Mouse (Mus musculus): Measurements from ENCODE around the gene Camta1. TPM values are rescaled to one million over a fixed set of nuclear protein-coding genes. Genes with fewer than 3 reads are reported as not detected.

The Camta1 gene
- polyA plus RNA-seq, 1 experiment from 2014 or later: 83.5 TPM

- Histone ChIP-seq H3K27ac (ENCODE audit: low read length) (peak within 1 kb of the TSS; percentile 95), H3K9me3 (ENCODE audit: low read length) (peaks cover 11% of the 10 kb centered on the region), H3K36me3 (ENCODE audit: insufficient read depth, low read length) (peaks cover 19% of the 10 kb centered on the region; the same call in 1 of the 2 replicates), H3K9ac (replicated peaks; ENCODE audit: low read length) (peak within 1 kb of the TSS; percentile 93), H3K4me1 (ENCODE audit: insufficient read depth, low read length) (peaks cover 12% of the 10 kb centered on the region), H3K4me2 (replicated peaks; ENCODE audit: low read depth, low read length) (peak within 1 kb of the TSS; percentile 81), H3K4me3 (ENCODE audit: low read length) (peak within 1 kb of the TSS; percentile 91), H3K27me3 (ENCODE audit: insufficient read depth, low read length) (no peaks in the 10 kb centered on the region)
- peak; percentile 99 for ATAC-seq (ENCODE audit: low FRiP score, low TSS enrichment)
- under 1% methylated on average over 109 of the region's 114 CpGs for WGBS
These were observed 804.0 kb downstream of the Camta1 start, which contains the start of gene Vamp3 for GRCm38 (mm10) chr4:151057347-151058321. Vamp3 (minus strand) TSS chr4:151057963.

GRCm38 (mm10) chr4:151051162-151051561 lies 810.5 kb downstream of the Camta1 start:
- no peak overlapping the region for H3K27ac ChIP-seq (ENCODE audit: low read length)
- no peak overlapping the region for H3K9ac ChIP-seq (replicated peaks; ENCODE audit: low read length)
- peaks cover 4% of the 10 kb centered on the region; the same call in 1 of the 2 replicates for H3K4me1 ChIP-seq (ENCODE audit: insufficient read depth, low read length)
- H3K4me3 ChIP-seq (ENCODE audit: low read length): no peak overlapping the region
- ATAC-seq (ENCODE audit: low FRiP score, low TSS enrichment): no peak
- H3K9me3 ChIP-seq (ENCODE audit: low read length): no peaks in the 10 kb centered on the region
- peaks cover 27% of the 10 kb centered on the region; the same call in 1 of the 2 replicates for H3K36me3 ChIP-seq (ENCODE audit: insufficient read depth, low read length)
- no peak overlapping the region for H3K4me2 ChIP-seq (replicated peaks; ENCODE audit: low read depth, low read length)
- WGBS: 88% methylated on average over 1 of the region's 1 CpGs
- H3K27me3 ChIP-seq (ENCODE audit: insufficient read depth, low read length): no peaks in the 10 kb centered on the region

- H3K27me3 ChIP-seq (ENCODE audit: insufficient read depth, low read length): 0 out of 2 replicates have a peak, but pooled peaks cover 2% of the 10 kb centered on the region
- no peak for ATAC-seq (ENCODE audit: low FRiP score, low TSS enrichment)
- no peak overlapping the region for H3K27ac ChIP-seq (ENCODE audit: low read length)
- H3K4me2 ChIP-seq (replicated peaks; ENCODE audit: low read depth, low read length): no peak overlapping the region
- peaks cover 14% of the 10 kb centered on the region; the same call in 1 of the 2 replicates for H3K36me3 ChIP-seq (ENCODE audit: insufficient read depth, low read length)
- H3K4me3 ChIP-seq (ENCODE audit: low read length): no peak overlapping the region
- no peak overlapping the region for H3K9ac ChIP-seq (replicated peaks; ENCODE audit: low read length)
- WGBS: 86% methylated on average over 3 of the region's 3 CpGs
- no peaks in the 10 kb centered on the region for H3K9me3 ChIP-seq (ENCODE audit: low read length)
- H3K4me1 ChIP-seq (ENCODE audit: insufficient read depth, low read length): peaks cover 14% of the 10 kb centered on the region
These were observed 815.2 kb downstream of the Camta1 start for GRCm38 (mm10) chr4:151046524-151046923.

DNA sequence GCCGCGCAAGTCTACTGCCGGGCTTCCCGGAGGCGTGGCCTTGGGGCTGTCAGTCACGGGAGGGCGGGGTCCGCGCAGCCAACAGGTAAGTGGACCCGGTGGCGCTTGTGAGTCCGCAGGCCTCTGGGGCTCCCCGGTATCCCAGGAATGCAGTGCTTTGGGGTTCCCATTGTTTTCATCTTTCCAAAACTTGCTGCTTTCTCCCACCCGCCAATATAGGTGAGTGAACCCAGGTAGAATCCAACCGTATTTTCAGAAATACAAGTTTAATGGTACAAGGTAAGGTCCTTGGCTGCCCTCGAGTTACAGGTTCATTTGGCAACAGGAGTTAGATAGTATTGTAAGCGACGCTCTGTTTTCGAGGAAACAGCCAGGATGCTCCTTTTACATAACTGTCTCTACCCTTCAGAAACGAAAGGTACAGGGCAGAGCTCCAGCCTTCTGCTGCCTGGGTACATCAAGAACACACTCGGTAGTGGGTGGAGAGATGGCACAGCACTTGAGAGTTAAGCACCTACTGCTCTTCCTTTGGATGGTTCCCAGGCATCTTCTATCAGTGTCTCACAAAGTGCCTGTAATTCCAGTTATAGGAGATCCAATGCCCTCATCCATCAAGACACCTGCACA lies 816.6 kb downstream of the Camta1 start:
- peaks cover 14% of the 10 kb centered on the region; the same call in 1 of the 2 replicates for H3K36me3 ChIP-seq (ENCODE audit: insufficient read depth, low read length)
- peak overlapping the region; percentile 66 for H3K4me3 ChIP-seq (ENCODE audit: low read length)
- no peaks in the 10 kb centered on the region for H3K9me3 ChIP-seq (ENCODE audit: low read length)
- H3K27me3 ChIP-seq (ENCODE audit: insufficient read depth, low read length): 0 out of 2 replicates have a peak, but pooled peaks cover 2% of the 10 kb centered on the region
- ATAC-seq (ENCODE audit: low FRiP score, low TSS enrichment): peak; percentile 5; the same call in 1 of the 2 replicates
- peaks cover 14% of the 10 kb centered on the region for H3K4me1 ChIP-seq (ENCODE audit: insufficient read depth, low read length)
- H3K4me2 ChIP-seq (replicated peaks; ENCODE audit: low read depth, low read length): peak overlapping the region; percentile 99
- 5% methylated on average over 21 of the region's 21 CpGs for WGBS
- H3K9ac ChIP-seq (replicated peaks; ENCODE audit: low read length): peak overlapping the region; percentile 65
- no peak overlapping the region for H3K27ac ChIP-seq (ENCODE audit: low read length)

DNA sequence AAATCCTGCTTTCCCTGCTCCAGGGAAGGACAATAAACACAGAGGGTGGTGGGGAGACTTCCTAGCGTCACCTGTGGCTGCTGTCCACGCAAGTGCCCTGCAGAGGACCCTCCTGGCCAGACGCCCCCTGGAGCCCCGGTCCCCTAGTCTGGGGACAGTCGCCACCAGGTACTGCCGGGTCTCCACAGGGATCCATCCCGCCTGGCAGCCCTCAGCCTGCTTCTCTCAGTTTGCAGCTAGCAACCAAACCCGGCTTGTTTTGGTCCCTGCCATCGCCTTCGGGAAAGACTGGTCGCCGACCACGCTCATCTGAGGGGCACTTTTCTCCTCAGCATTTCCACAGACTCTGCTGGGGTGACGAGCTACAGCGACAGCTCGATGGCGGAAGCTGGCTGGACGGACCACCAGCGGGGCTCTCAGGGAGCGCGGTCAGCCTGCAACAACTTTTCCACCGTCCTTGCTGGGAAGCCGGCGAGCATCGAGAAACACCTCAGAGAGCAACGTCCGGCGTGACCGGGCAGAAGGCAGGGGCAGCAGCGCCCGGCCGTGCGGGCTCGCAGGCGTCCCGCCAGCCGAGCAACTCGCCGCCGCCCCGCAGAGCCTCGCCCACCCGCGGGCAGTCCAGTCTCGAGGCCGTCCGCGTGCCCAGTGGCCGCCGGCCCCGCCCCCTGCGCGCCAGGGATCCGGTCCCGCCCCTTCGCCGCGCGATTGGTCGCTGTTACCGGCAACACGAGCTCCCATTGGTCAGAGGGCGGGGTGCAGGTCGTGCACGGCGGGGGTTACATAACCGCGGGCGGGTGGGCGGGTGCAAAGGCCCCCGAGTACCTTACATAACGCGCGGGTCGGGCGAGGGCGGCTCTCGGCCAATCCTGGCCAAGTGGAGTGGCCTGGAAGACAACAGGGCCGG lies 817.4 kb downstream of the Camta1 start, which contains the start of gene Per3:
Gene Per3 (minus strand): TSS at position 629 of the 907 bp plus-strand sequence.
- no peaks in the 10 kb centered on the region for H3K9me3 ChIP-seq (ENCODE audit: low read length)
- H3K27ac ChIP-seq (ENCODE audit: low read length): peak within 1 kb of the TSS; percentile 49; the same call in 1 of the 2 replicates
- H3K36me3 ChIP-seq (ENCODE audit: insufficient read depth, low read length): peaks cover 8% of the 10 kb centered on the region; the same call in 1 of the 2 replicates

GRCm38 (mm10) chr4:151043281-151043680 lies 818.4 kb downstream of the Camta1 start:
- Histone ChIP-seq H3K27ac (ENCODE audit: low read length) (no peak overlapping the region), H3K4me3 (ENCODE audit: low read length) (peak overlapping the region; percentile 66), H3K27me3 (ENCODE audit: insufficient read depth, low read length) (0 out of 2 replicates have a peak, but pooled peaks cover 2% of the 10 kb centered on the region), H3K4me1 (ENCODE audit: insufficient read depth, low read length) (peaks cover 14% of the 10 kb centered on the region), H3K9me3 (ENCODE audit: low read length) (no peaks in the 10 kb centered on the region), H3K4me2 (replicated peaks; ENCODE audit: low read depth, low read length) (peak overlapping the region; percentile 99), H3K36me3 (ENCODE audit: insufficient read depth, low read length) (peaks cover 5% of the 10 kb centered on the region; the same call in 1 of the 2 replicates), H3K9ac (replicated peaks; ENCODE audit: low read length) (peak overlapping the region; percentile 80)
- ATAC-seq (ENCODE audit: low FRiP score, low TSS enrichment): no peak
- 42% methylated on average over 5 of the region's 5 CpGs for WGBS

More for the DNA sequence above, 817.4 kb downstream of the Camta1 start, which contains the start of gene Per3:
- peak within 1 kb of the TSS; percentile 80 for H3K9ac ChIP-seq (replicated peaks; ENCODE audit: low read length)
- peak; percentile 98 for ATAC-seq (ENCODE audit: low FRiP score, low TSS enrichment)
- peak within 1 kb of the TSS; percentile 99 for H3K4me2 ChIP-seq (replicated peaks; ENCODE audit: low read depth, low read length)
- H3K27me3 ChIP-seq (ENCODE audit: insufficient read depth, low read length): 0 out of 2 replicates have a peak, but pooled peaks cover 2% of the 10 kb centered on the region
- WGBS: under 1% methylated on average over 66 of the region's 79 CpGs
- peak within 1 kb of the TSS; percentile 66 for H3K4me3 ChIP-seq (ENCODE audit: low read length)
- peaks cover 14% of the 10 kb centered on the region for H3K4me1 ChIP-seq (ENCODE audit: insufficient read depth, low read length)

GRCm38 (mm10) chr4:151041506-151041905 lies 820.2 kb downstream of the Camta1 start:
- Histone ChIP-seq H3K36me3 (ENCODE audit: insufficient read depth, low read length) (no peaks in the 10 kb centered on the region), H3K4me3 (ENCODE audit: low read length) (no peak overlapping the region), H3K27ac (ENCODE audit: low read length) (no peak overlapping the region), H3K9ac (replicated peaks; ENCODE audit: low read length) (no peak overlapping the region), H3K4me2 (replicated peaks; ENCODE audit: low read depth, low read length) (no peak overlapping the region), H3K4me1 (ENCODE audit: insufficient read depth, low read length) (peaks cover 14% of the 10 kb centered on the region), H3K9me3 (ENCODE audit: low read length) (no peaks in the 10 kb centered on the region), H3K27me3 (ENCODE audit: insufficient read depth, low read length) (0 out of 2 replicates have a peak, but pooled peaks cover 2% of the 10 kb centered on the region)
- no peak for ATAC-seq (ENCODE audit: low FRiP score, low TSS enrichment)
- 83% methylated on average over 5 of the region's 5 CpGs for WGBS

- no peak overlapping the region for H3K9ac ChIP-seq (replicated peaks; ENCODE audit: low read length)
- H3K4me1 ChIP-seq (ENCODE audit: insufficient read depth, low read length): no peaks in the 10 kb centered on the region
- H3K36me3 ChIP-seq (ENCODE audit: insufficient read depth, low read length): no peaks in the 10 kb centered on the region
- no peaks in the 10 kb centered on the region for H3K9me3 ChIP-seq (ENCODE audit: low read length)
- ATAC-seq (ENCODE audit: low FRiP score, low TSS enrichment): no peak
- H3K27ac ChIP-seq (ENCODE audit: low read length): no peak overlapping the region
- no peaks in the 10 kb centered on the region for H3K27me3 ChIP-seq (ENCODE audit: insufficient read depth, low read length)
- 95% methylated on average over 11 of the region's 11 CpGs for WGBS
- no peak overlapping the region for H3K4me3 ChIP-seq (ENCODE audit: low read length)
- no peak overlapping the region for H3K4me2 ChIP-seq (replicated peaks; ENCODE audit: low read depth, low read length)
These were observed 823.9 kb downstream of the Camta1 start for GRCm38 (mm10) chr4:151037800-151038199.

DNA sequence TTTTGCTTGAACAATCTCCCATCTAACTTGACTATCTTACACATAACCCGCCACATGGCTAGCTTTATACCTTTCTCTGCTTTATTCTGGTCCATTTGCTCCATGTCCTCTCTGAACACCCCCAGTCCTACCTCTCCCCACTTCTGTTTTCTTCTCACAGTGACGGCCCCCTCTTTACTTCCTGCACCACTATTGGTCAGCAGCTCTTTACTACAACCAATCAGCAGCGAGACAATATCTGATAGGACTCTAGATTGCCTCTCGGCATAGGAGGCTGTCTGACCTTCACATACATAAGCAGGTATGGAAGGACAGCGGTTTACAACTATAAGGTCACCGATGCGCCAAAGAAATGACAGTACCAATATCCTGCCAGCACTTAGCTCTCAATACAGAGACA lies 825.2 kb downstream of the Camta1 start:
- no peaks in the 10 kb centered on the region for H3K27me3 ChIP-seq (ENCODE audit: insufficient read depth, low read length)
- H3K27ac ChIP-seq (ENCODE audit: low read length): no peak overlapping the region
- no peak overlapping the region for H3K4me2 ChIP-seq (replicated peaks; ENCODE audit: low read depth, low read length)
- no peak overlapping the region for H3K9ac ChIP-seq (replicated peaks; ENCODE audit: low read length)
- no peak overlapping the region for H3K4me3 ChIP-seq (ENCODE audit: low read length)
- WGBS: 86% methylated on average over 7 of the region's 7 CpGs
- ATAC-seq (ENCODE audit: low FRiP score, low TSS enrichment): no peak
- no peaks in the 10 kb centered on the region for H3K36me3 ChIP-seq (ENCODE audit: insufficient read depth, low read length)
- no peaks in the 10 kb centered on the region for H3K4me1 ChIP-seq (ENCODE audit: insufficient read depth, low read length)
- no peaks in the 10 kb centered on the region for H3K9me3 ChIP-seq (ENCODE audit: low read length)

Measured in kidney, embryonic 16.5 days (tissue).